Mouse (Mus musculus) heart, embryonic 10.5 days (tissue): ENCODE measurements around the gene Ccdc182. TPM values are rescaled to one million over a fixed set of nuclear protein-coding genes. Genes with fewer than 3 reads are reported as not detected.

ENCODE experiments used
- DNase-seq: peaks from one replicate; pipeline ENCODE4 v3.0.0-alpha.2; 2017; ENCODE audit warnings: low spot score
- H3K27ac ChIP-seq: fragments of 300-500 bp; sonication (generic); 2 replicates; pipeline ENCODE4 v1.5.1; 2016; ENCODE audit warnings: mild to moderate bottlenecking
- H3K27me3 ChIP-seq: fragments of 300-500 bp; sonication (generic); 2 replicates; pipeline ENCODE4 v1.6.1; 2016; ENCODE audit warnings: mild to moderate bottlenecking; ENCODE audit not compliant: poor library complexity, insufficient read depth, severe bottlenecking
- H3K36me3 ChIP-seq: fragments of 300-500 bp; sonication (generic); 2 replicates; pipeline ENCODE4 v1.6.1; 2016; ENCODE audit warnings: mild to moderate bottlenecking, moderate library complexity
- H3K4me1 ChIP-seq: fragments of 300-500 bp; sonication (generic); 2 replicates; pipeline ENCODE4 v1.6.1; 2016; ENCODE audit warnings: mild to moderate bottlenecking
- H3K4me3 ChIP-seq: fragments of 300-500 bp; sonication (generic); 2 replicates; pipeline ENCODE4 v1.5.1; 2016; ENCODE audit warnings: mild to moderate bottlenecking, moderate library complexity
- H3K9me3 ChIP-seq: fragments of 300-500 bp; sonication (generic); 2 replicates; pipeline ENCODE4 v1.6.1; 2016; ENCODE audit warnings: mild to moderate bottlenecking, moderate library complexity
- WGBS: fragments of 180-500 bp; shearing (Covaris S2); methylation state at CpG from one replicate; pipeline ENCODE4 v1.1.7; 2016; 5-methylcytosine and 5-hydroxymethylcytosine counted together
- polyA plus RNA-seq: library from polyadenylated mRNA; unstranded; fragments of >200 nt; fragmentation: Nextera tagmentation; extraction: Ambion mirVana; gene quantifications from 2 replicates; pipeline ENCODE4 v1.2.1, GENCODE M21; 2016

The Ccdc182 gene
- polyA plus RNA-seq, 1 experiment from 2014 or later, result 0.18 TPM

GRCm38 (mm10) chr11:88313512-88313911 lies 19.7 kb downstream of the Ccdc182 start:
- Histone ChIP-seq H3K27ac (peak overlapping the region; percentile 82), H3K4me3 (peak overlapping the region; percentile 10; the same call in 1 of the 2 replicates), H3K27me3 (no peaks in the 10 kb centered on the region), H3K4me1 (peaks cover 96% of the 10 kb centered on the region), H3K36me3 (no peaks in the 10 kb centered on the region), H3K9me3 (no peaks in the 10 kb centered on the region)
- 4% methylated on average over 8 of the region's 8 CpGs for WGBS
- peak; percentile 82 for DNase-seq

GRCm38 (mm10) chr11:88314471-88314870 lies 20.6 kb downstream of the Ccdc182 start:
- H3K27me3 ChIP-seq, result no peaks in the 10 kb centered on the region
- 21% methylated on average over 6 of the region's 6 CpGs for WGBS
- no peaks in the 10 kb centered on the region for H3K9me3 ChIP-seq
- H3K36me3 ChIP-seq, result no peaks in the 10 kb centered on the region
- H3K4me1 ChIP-seq, result peaks cover 96% of the 10 kb centered on the region
- peak overlapping the region; percentile 82 for H3K27ac ChIP-seq
- no peak overlapping the region for H3K4me3 ChIP-seq
- DNase-seq, result no peak

- WGBS, result 74% methylated on average over 5 of the region's 5 CpGs
Measured at GRCm38 (mm10) chr11:88315393-88315792, 21.5 kb downstream of the Ccdc182 start.

GRCm38 (mm10) chr11:88318850-88319249 lies 25.0 kb downstream of the Ccdc182 start:
- WGBS, result 74% methylated on average over 5 of the region's 5 CpGs

More at GRCm38 (mm10) chr11:88315393-88315792, 21.5 kb downstream of the Ccdc182 start:
- Histone ChIP-seq H3K4me1 (peaks cover 90% of the 10 kb centered on the region), H3K36me3 (no peaks in the 10 kb centered on the region), H3K27me3 (no peaks in the 10 kb centered on the region), H3K4me3 (no peak overlapping the region), H3K9me3 (no peaks in the 10 kb centered on the region), H3K27ac (peak overlapping the region; percentile 82)
- DNase-seq, result no peak

GRCm38 (mm10) chr11:88327016-88327415 lies 33.2 kb downstream of the Ccdc182 start:
- no peaks in the 10 kb centered on the region for H3K9me3 ChIP-seq
- no peaks in the 10 kb centered on the region for H3K27me3 ChIP-seq
- H3K27ac ChIP-seq, result no peak overlapping the region
- peaks cover 17% of the 10 kb centered on the region for H3K4me1 ChIP-seq
- DNase-seq, result no peak
- 7% methylated on average over 4 of the region's 4 CpGs for WGBS
- 0 out of 2 replicates have a peak, but pooled peaks cover under 1% of the 10 kb centered on the region for H3K36me3 ChIP-seq
- no peak overlapping the region for H3K4me3 ChIP-seq

More at GRCm38 (mm10) chr11:88318850-88319249, 25.0 kb downstream of the Ccdc182 start:
- Histone ChIP-seq H3K9me3 (no peaks in the 10 kb centered on the region), H3K4me1 (peaks cover 55% of the 10 kb centered on the region), H3K4me3 (no peak overlapping the region), H3K27ac (no peak overlapping the region), H3K36me3 (0 out of 2 replicates have a peak, but pooled peaks cover 2% of the 10 kb centered on the region), H3K27me3 (no peaks in the 10 kb centered on the region)
- no peak for DNase-seq

- Histone ChIP-seq H3K4me3 (no peak overlapping the region), H3K36me3 (no peaks in the 10 kb centered on the region), H3K27ac (no peak overlapping the region), H3K4me1 (peaks cover 20% of the 10 kb centered on the region), H3K27me3 (no peaks in the 10 kb centered on the region), H3K9me3 (no peaks in the 10 kb centered on the region)
- whole genome bisulfite sequencing, result 88% methylated on average over 17 of the region's 17 CpGs
- DNase-seq, result no peak
Measured at GRCm38 (mm10) chr11:88328813-88329595, 35.1 kb downstream of the Ccdc182 start.

GRCm38 (mm10) chr11:88330799-88331198 lies 36.9 kb downstream of the Ccdc182 start:
- Histone ChIP-seq H3K4me3 (no peak overlapping the region), H3K9me3 (no peaks in the 10 kb centered on the region), H3K27ac (no peak overlapping the region), H3K36me3 (no peaks in the 10 kb centered on the region), H3K4me1 (peaks cover 36% of the 10 kb centered on the region), H3K27me3 (no peaks in the 10 kb centered on the region)
- WGBS, result 69% methylated on average over 11 of the region's 11 CpGs
- no peak for DNase-seq

GRCm38 (mm10) chr11:88331722-88332121 lies 37.9 kb downstream of the Ccdc182 start:
- H3K4me3 ChIP-seq, result no peak overlapping the region
- no peak for DNase-seq
- WGBS, result 91% methylated on average over 8 of the region's 8 CpGs
- H3K27me3 ChIP-seq, result no peaks in the 10 kb centered on the region
- no peaks in the 10 kb centered on the region for H3K36me3 ChIP-seq
- H3K4me1 ChIP-seq, result peaks cover 40% of the 10 kb centered on the region
- no peaks in the 10 kb centered on the region for H3K9me3 ChIP-seq
- H3K27ac ChIP-seq, result no peak overlapping the region

GRCm38 (mm10) chr11:88332309-88332934 lies 38.6 kb downstream of the Ccdc182 start:
- Histone ChIP-seq H3K9me3 (no peaks in the 10 kb centered on the region), H3K4me1 (peaks cover 34% of the 10 kb centered on the region), H3K27ac (no peak overlapping the region), H3K27me3 (no peaks in the 10 kb centered on the region), H3K4me3 (no peak overlapping the region), H3K36me3 (0 out of 2 replicates have a peak, but pooled peaks cover 2% of the 10 kb centered on the region)
- no peak for DNase-seq
- 85% methylated on average over 8 of the region's 8 CpGs for WGBS

- WGBS, result 57% methylated on average over 5 of the region's 5 CpGs
- Histone ChIP-seq H3K9me3 (no peaks in the 10 kb centered on the region), H3K4me3 (no peak overlapping the region), H3K27ac (no peak overlapping the region), H3K36me3 (peaks cover 17% of the 10 kb centered on the region), H3K4me1 (peaks cover 30% of the 10 kb centered on the region), H3K27me3 (no peaks in the 10 kb centered on the region)
- DNase-seq, result no peak
Measured at GRCm38 (mm10) chr11:88334893-88335292, 41.0 kb downstream of the Ccdc182 start.

GRCm38 (mm10) chr11:88337926-88338325 lies 44.1 kb downstream of the Ccdc182 start:
- Histone ChIP-seq H3K27me3 (no peaks in the 10 kb centered on the region), H3K4me1 (peaks cover 20% of the 10 kb centered on the region), H3K9me3 (no peaks in the 10 kb centered on the region), H3K4me3 (no peak overlapping the region), H3K27ac (no peak overlapping the region), H3K36me3 (peaks cover 22% of the 10 kb centered on the region)
- no peak for DNase-seq
- 91% methylated on average over 3 of the region's 3 CpGs for WGBS
